8 mouse cellular contexts compared by ENCODE assay signal in genomic region chr17:44105287-44106138, GRCm38 (mm10). TPM values are rescaled to one million over a fixed set of nuclear protein-coding genes. Genes with fewer than 3 reads are reported as not detected.
DNase-seq lines count a peak whose midpoint lies in the region; ATAC-seq lines count a peak whose summit lies in the region.

TSS of gene Enpp4 (minus strand) at chr17:44105809.

- ATAC-seq in intestine, embryonic 16.5 days: peak; percentile 99

- WGBS in intestine, embryonic 16.5 days: under 1% methylated on average over 73 of the region's 76 CpGs
- under 1% methylated on average over 76 of the region's 76 CpGs for WGBS in midbrain, embryonic 10.5 days

- H3K27me3 ChIP-seq in intestine, embryonic 16.5 days (replicated peaks; ENCODE audit: control insufficient read depth, insufficient read depth, low read length): no peaks in the 10 kb centered on the region
- peaks cover 48% of the 10 kb centered on the region for H3K27me3 ChIP-seq in midbrain, embryonic 10.5 days (ENCODE audit: low read depth, poor library complexity, severe bottlenecking)

- no peaks in the 10 kb centered on the region for H3K36me3 ChIP-seq in intestine, embryonic 16.5 days (ENCODE audit: control insufficient read depth, insufficient read depth, low read length)
- no peaks in the 10 kb centered on the region for H3K36me3 ChIP-seq in midbrain, embryonic 10.5 days

- peak within 1 kb of the TSS; percentile 78 for H3K9ac ChIP-seq in intestine, embryonic 16.5 days (ENCODE audit: low read depth, low read length)

- H3K4me3 ChIP-seq in intestine, embryonic 16.5 days (ENCODE audit: low read length): peak within 1 kb of the TSS; percentile 77
- H3K4me3 ChIP-seq in midbrain, embryonic 10.5 days: peak within 1 kb of the TSS; percentile 71

- peak within 1 kb of the TSS; percentile 57; the same call in 1 of the 2 replicates for H3K27ac ChIP-seq in intestine, embryonic 16.5 days (ENCODE audit: low read length)
- H3K27ac ChIP-seq in midbrain, embryonic 10.5 days (replicated peaks): peak within 1 kb of the TSS; percentile 77

- peak within 1 kb of the TSS; percentile 95 for H3K4me2 ChIP-seq in intestine, embryonic 16.5 days (ENCODE audit: low read depth, low read length)

- intact Hi-C loops in left cerebral cortex, postnatal 36 days (cut with DNase I): no loop called here

- peak; percentile 95 for DNase-seq in adrenal gland, postnatal 10 days
- DNase-seq in embryo, embryonic 9.5 days (ENCODE audit: extremely low spot score): peak; percentile 76
- peak; percentile 70 to 83 for DNase-seq in gastrocnemius, postnatal 4 days (ENCODE audit: low spot score in 2 of 2)
- DNase-seq in left cerebral cortex, postnatal 36 days (ENCODE audit: low spot score in 2 of 2): peak; percentile 91 to 92
- peak; percentile 79 for DNase-seq in midbrain, embryonic 10.5 days (ENCODE audit: low spot score)
- DNase-seq in right cerebral cortex, postnatal 36 days (ENCODE audit: low spot score in 2 of 2): peak; percentile 83 to 90
- peak; percentile 84 to 87 for DNase-seq in urinary bladder, postnatal 4 days (ENCODE audit: low spot score in 2 of 2)

- H3K9me3 ChIP-seq in intestine, embryonic 16.5 days (ENCODE audit: control insufficient read depth, low read length): no peaks in the 10 kb centered on the region
- H3K9me3 ChIP-seq in midbrain, embryonic 10.5 days (replicated peaks): no peaks in the 10 kb centered on the region

- 0 out of 2 replicates have a peak, but pooled peaks cover 2% of the 10 kb centered on the region for H3K4me1 ChIP-seq in intestine, embryonic 16.5 days (ENCODE audit: control insufficient read depth, insufficient read depth, low read length)
- H3K4me1 ChIP-seq in midbrain, embryonic 10.5 days: peaks cover 10% of the 10 kb centered on the region

RNA-seq across cellular contexts. Expression of gene Enpp4, which starts in this region (rescaled TPM):
- 10 to 100 TPM; 10.0 to 10.7 TPM for total RNA-seq in adrenal gland, postnatal 10 days (2021)
- 10 to 100 TPM in 1 of 2 experiments, 1 to 10 TPM in 1; 9.9 to 10.1 TPM for total RNA-seq in gastrocnemius, postnatal 4 days (2021)
- polyA plus RNA-seq in intestine, embryonic 16.5 days (2015; fragmentation: Nextera tagmentation; extraction: Ambion mirVana): 4.4 and 4.9 TPM in 2 replicates
- 10 to 100 TPM; 13.2 to 14.6 TPM for total RNA-seq in left cerebral cortex, postnatal 36 days (2021)
- polyA plus RNA-seq in midbrain, embryonic 10.5 days (2016; fragmentation: Nextera tagmentation; extraction: Ambion mirVana): 2.4 and 3.5 TPM in 2 replicates

Comparison
In these comparisons a context has a peak if more than half of its experiments do, and no peak if none do; other contexts are left out.
1. Peak in every context shown above with its lines: DNase-seq, ATAC-seq, H3K4me3 ChIP-seq and H3K27ac ChIP-seq.